Mouse (Mus musculus) lung, postnatal 0 days (tissue): ENCODE measurements around the gene Mansc4. TPM values are rescaled to one million over a fixed set of nuclear protein-coding genes. Genes with fewer than 3 reads are reported as not detected.

Experiments
- ATAC-seq: fragments of 200-750 bp; cut with Nextera tagmentation; 2 replicates; pipeline ENCODE4 v1.8.0; 2017; ENCODE audit warnings: moderate library complexity
- DNase-seq: peaks from one replicate; pipeline ENCODE4 v3.0.0-alpha.2; 2016; ENCODE audit warnings: low spot score
- H3K27ac ChIP-seq: fragments of 300-500 bp; sonication (generic); 2 replicates; pipeline ENCODE4 v1.5.1; 2014; ENCODE audit warnings: antibody characterized with exemption, mild to moderate bottlenecking, low read length, mixed read lengths
- H3K27me3 ChIP-seq: fragments of 300-500 bp; sonication (generic); replicated peaks from 2 replicates; pipeline ENCODE4 v1.6.1; 2014; ENCODE audit warnings: low read length, mixed read lengths; ENCODE audit not compliant: insufficient read depth
- H3K36me3 ChIP-seq: fragments of 300-500 bp; sonication (generic); 2 replicates; pipeline ENCODE4 v1.6.1; 2014; ENCODE audit warnings: low read length, mixed read lengths; ENCODE audit not compliant: insufficient read depth
- H3K4me1 ChIP-seq: fragments of 300-500 bp; sonication (generic); 2 replicates; pipeline ENCODE4 v1.6.1; 2014; ENCODE audit warnings: antibody characterized with exemption, low read depth, low read length, mixed read lengths; ENCODE audit not compliant: insufficient read depth
- H3K4me2 ChIP-seq: fragments of 300-500 bp; sonication (generic); replicated peaks from 2 replicates; pipeline ENCODE4 v1.6.1; 2014; ENCODE audit warnings: low read depth, mild to moderate bottlenecking, low read length, moderate library complexity, mixed read lengths
- H3K4me3 ChIP-seq: fragments of 300-500 bp; sonication (generic); 2 replicates; pipeline ENCODE4 v1.5.1; 2014; ENCODE audit warnings: low read depth, low read length
- H3K9ac ChIP-seq: fragments of 300-500 bp; sonication (generic); replicated peaks from 2 replicates; pipeline ENCODE4 v1.6.1; 2014; ENCODE audit warnings: low read depth, mild to moderate bottlenecking
- H3K9me3 ChIP-seq: fragments of 300-500 bp; sonication (generic); 2 replicates; pipeline ENCODE4 v1.6.1; 2016; ENCODE audit warnings: low read length, mixed read lengths
- CTCF ChIP-seq: IDR thresholded peaks from 2 replicates; pipeline ENCODE4 v1.5.1; 2016; ENCODE audit warnings: antibody characterized with exemption, mild to moderate bottlenecking
- EP300 ChIP-seq: IDR thresholded peaks from 2 replicates; pipeline ENCODE4 v1.6.1; 2016; ENCODE audit warnings: antibody characterized with exemption, mild to moderate bottlenecking, control low read depth
- WGBS: fragments of 180-500 bp; shearing (Covaris S2); extraction: QIAGEN DNeasy Blood & Tissue Kit; methylation state at CpG from one replicate; pipeline ENCODE4 v1.1.7; 2014; 5-methylcytosine and 5-hydroxymethylcytosine counted together
- polyA plus RNA-seq: library from polyadenylated mRNA; unstranded; fragments of >200 nt; fragmentation: Nextera tagmentation; extraction: Ambion mirVana; gene quantifications from 2 replicates; pipeline ENCODE4 v1.2.1, GENCODE M21; 2015

Mansc4 gene
- polyA plus RNA-seq, 1 experiment from 2014 or later = 3.6 TPM

DNA sequence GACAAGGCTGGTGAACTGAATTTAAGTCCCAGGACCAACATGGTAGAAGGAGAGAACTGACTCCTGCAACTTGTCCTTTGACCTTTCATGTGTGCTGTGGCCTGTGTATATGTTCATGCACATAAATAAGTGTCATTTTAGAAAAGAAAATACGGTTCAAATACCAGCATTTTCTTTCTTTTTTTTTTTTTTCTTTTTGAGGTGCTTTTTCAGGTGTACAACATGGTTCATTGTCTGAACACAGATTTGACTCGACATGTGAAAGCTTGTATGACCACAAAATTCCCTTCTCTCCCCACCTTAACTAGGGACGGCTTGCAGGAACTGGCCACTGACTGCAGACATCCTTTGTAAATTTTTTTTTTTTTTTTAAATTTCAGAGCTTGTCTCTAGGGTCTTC, 10.1 kb upstream of the Mansc4 start:
- ATAC-seq = no peak
- Histone ChIP-seq H3K9ac (no peak overlapping the region), H3K4me3 (no peak overlapping the region), H3K27me3 (no peaks in the 10 kb centered on the region), H3K4me2 (no peak overlapping the region), H3K4me1 (peaks cover 8% of the 10 kb centered on the region; the same call in 1 of the 2 replicates), H3K27ac (no peak overlapping the region), H3K9me3 (no peaks in the 10 kb centered on the region), H3K36me3 (no peaks in the 10 kb centered on the region)
- no peak for DNase-seq
- 72% methylated on average over 3 of the region's 3 CpGs for WGBS
- TF ChIP-seq EP300 (no peak), CTCF (no peak)

DNA sequence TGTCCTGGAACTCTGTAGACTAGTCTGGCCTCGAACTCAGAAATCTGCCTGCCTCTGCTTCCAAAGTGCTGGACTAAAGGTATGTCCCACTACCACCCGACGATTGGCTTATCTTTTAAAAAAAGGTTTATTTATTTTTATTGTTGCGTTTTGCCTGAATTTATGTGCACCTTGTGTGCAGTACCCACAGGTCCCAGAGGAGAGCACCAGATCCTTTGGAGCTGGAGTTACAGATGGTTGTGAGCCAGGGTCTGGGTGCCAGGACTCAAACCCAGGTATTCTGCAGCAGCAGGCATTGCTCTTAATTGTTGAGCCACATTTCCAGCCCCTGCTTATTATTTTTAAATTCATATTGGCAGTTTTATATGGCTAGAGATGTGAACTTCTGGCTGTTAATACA, 9.3 kb upstream of the Mansc4 start:
- H3K9me3 ChIP-seq = no peaks in the 10 kb centered on the region
- H3K4me1 ChIP-seq = peaks cover 9% of the 10 kb centered on the region; the same call in 1 of the 2 replicates
- no peak overlapping the region for H3K4me2 ChIP-seq
- WGBS = 93% methylated on average over 4 of the region's 4 CpGs
- no peak overlapping the region for H3K9ac ChIP-seq
- no peak for DNase-seq
- no peaks in the 10 kb centered on the region for H3K36me3 ChIP-seq
- no peak overlapping the region for H3K4me3 ChIP-seq
- H3K27me3 ChIP-seq = no peaks in the 10 kb centered on the region
- H3K27ac ChIP-seq = no peak overlapping the region
- no peak for TF ChIP-seq CTCF
- TF ChIP-seq EP300 = no peak
- no peak for ATAC-seq

DNA sequence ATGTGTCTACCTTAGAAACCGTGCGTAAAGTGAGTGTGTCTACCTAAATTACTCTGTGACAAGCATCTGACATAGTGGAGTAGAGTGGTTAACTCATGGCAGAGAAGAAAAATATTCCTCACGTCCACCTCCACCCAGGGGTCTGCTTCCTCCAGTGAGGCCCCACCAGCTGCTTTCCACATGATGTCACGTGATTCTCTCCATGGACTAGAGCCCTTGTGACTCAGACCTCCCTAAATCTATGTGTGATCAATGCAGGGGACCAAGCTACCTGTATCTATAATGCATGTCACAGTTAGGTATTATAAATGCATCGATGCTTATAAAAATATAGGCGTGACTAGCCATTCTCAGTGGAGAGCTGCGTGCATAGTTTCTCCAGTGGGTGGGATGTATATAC, 7.9 kb upstream of the Mansc4 start:
- no peaks in the 10 kb centered on the region for H3K9me3 ChIP-seq
- H3K4me3 ChIP-seq = no peak overlapping the region
- no peak overlapping the region for H3K4me2 ChIP-seq
- no peaks in the 10 kb centered on the region for H3K27me3 ChIP-seq
- peaks cover 9% of the 10 kb centered on the region; the same call in 1 of the 2 replicates for H3K4me1 ChIP-seq
- ATAC-seq (no peak), DNase-seq (no peak)
- WGBS = 79% methylated on average over 7 of the region's 7 CpGs
- H3K9ac ChIP-seq = no peak overlapping the region
- no peak for TF ChIP-seq CTCF
- TF ChIP-seq EP300 = no peak
- H3K27ac ChIP-seq = no peak overlapping the region
- no peaks in the 10 kb centered on the region for H3K36me3 ChIP-seq

DNA sequence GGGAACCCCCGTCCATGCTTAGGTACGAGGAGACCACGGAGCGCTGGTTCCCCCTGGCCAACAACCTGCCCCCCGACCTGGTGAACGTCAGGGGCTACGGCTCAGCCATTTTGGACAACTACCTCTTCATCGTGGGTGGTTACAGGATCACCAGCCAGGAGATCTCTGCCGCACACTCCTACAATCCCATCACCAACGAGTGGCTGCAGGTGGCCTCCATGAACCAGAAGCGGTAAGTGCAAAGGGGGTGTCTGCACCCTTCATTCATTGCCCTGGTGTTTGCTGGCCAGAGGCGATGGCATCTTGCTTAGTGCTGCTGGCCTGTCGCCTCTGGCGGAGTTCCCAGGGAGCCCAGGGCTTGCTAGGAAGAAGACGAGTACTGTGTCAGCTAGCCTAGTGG, 5.3 kb upstream of the Mansc4 start:
- no peak overlapping the region for H3K27ac ChIP-seq
- H3K36me3 ChIP-seq = no peaks in the 10 kb centered on the region
- DNase-seq = peak; percentile 21
- H3K27me3 ChIP-seq = 0 out of 2 replicates have a peak, but pooled peaks cover 2% of the 10 kb centered on the region
- peak overlapping the region; percentile 98 for H3K4me2 ChIP-seq
- ATAC-seq = no peak
- peak overlapping the region; percentile 62 for H3K9ac ChIP-seq
- no peak for TF ChIP-seq CTCF
- TF ChIP-seq EP300 = no peak
- H3K4me3 ChIP-seq = peak overlapping the region; percentile 76
- H3K4me1 ChIP-seq = peaks cover 9% of the 10 kb centered on the region; the same call in 1 of the 2 replicates
- H3K9me3 ChIP-seq = no peaks in the 10 kb centered on the region
- 2% methylated on average over 15 of the region's 15 CpGs for WGBS

DNA sequence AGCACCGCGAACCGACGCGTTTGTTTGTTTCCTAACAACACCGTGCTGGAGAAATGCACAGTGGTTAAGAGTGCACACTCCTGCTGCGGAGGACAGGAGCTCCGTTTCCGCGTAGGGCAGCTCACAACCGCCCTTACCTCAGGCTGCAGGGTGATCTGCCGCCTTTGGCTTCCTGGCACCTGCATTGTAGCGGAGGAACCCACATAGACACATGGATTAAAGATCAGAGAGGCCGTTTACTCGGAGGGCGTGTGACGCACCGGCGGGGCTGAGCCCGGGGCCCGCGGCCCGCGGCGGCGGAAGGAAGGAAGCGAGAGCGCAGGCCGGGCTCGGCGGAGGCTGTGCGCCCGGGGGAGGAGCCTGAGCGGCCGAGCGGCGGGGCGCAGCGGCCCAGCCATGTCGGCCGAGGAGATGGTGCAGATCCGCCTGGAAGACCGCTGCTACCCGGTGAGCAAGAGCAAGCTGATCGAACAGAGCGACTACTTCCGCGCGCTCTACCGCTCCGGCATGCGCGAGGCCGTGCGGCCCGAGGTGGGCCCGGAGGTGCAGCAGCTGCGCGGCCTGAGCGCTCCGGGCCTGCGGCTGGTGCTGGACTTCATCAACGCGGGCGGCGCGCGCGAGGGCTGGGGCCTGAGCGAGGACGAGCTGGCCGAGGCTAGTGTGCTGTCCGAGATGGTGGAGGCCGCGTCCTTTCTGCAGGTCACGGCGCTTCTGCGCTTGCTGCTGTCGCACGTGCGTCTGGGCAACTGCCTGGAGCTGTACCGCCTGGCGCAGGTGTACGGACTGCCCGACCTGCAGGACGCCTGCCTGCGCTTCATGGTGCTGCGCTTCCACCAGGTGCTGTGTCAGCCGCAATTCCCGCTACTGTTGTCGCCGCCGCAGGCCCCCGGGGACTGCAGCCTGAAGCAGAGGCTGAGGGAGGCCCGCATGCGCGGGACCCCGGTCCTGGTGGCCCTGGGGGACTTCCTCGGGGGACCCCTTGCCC, 4.6 kb upstream of the Mansc4 start, which contains the start of gene Klhl42:
Gene Klhl42 (plus strand): TSS at position 244 of the 985 bp plus-strand sequence.
- Histone ChIP-seq H3K9me3 (no peaks in the 10 kb centered on the region), H3K27me3 (0 out of 2 replicates have a peak, but pooled peaks cover 2% of the 10 kb centered on the region), H3K4me3 (peak within 1 kb of the TSS; percentile 76), H3K9ac (peak within 1 kb of the TSS; percentile 62), H3K4me2 (peak within 1 kb of the TSS; percentile 98), H3K4me1 (peaks cover 9% of the 10 kb centered on the region; the same call in 1 of the 2 replicates), H3K36me3 (no peaks in the 10 kb centered on the region), H3K27ac (peak within 1 kb of the TSS; percentile 78)
- ATAC-seq (peak; percentile 94), DNase-seq (peak; percentile 82)
- WGBS = 2% methylated on average over 91 of the region's 99 CpGs
- TF ChIP-seq CTCF (no peak; the same call in 1 of the 2 replicates), EP300 (no peak)

DNA sequence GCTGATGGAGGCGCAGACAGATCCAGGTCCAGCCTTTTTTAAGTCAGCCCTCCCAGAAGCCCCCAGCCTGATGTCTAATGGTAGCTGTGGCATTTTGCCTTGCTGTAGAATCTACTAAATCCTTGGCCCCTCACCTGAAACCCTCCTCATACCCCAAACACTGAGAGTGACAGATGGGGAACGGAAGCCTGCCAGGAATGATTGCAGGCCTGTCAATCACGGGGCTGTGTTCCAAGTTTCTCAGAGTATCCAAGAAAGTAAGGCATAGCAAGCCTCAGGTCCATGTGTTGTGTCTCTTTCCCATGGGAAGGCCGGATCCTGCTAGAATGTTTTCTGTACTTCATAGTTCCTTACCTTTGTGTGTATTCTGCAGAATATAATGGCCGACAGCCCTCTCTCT, 3.4 kb upstream of the Mansc4 start:
- Histone ChIP-seq H3K4me2 (no peak overlapping the region), H3K4me3 (no peak overlapping the region)

More for the DNA sequence above, 3.4 kb upstream of the Mansc4 start:
- DNase-seq (no peak), ATAC-seq (no peak)
- H3K36me3 ChIP-seq = no peaks in the 10 kb centered on the region
- peaks cover 9% of the 10 kb centered on the region; the same call in 1 of the 2 replicates for H3K4me1 ChIP-seq
- no peaks in the 10 kb centered on the region for H3K9me3 ChIP-seq
- 0 out of 2 replicates have a peak, but pooled peaks cover 2% of the 10 kb centered on the region for H3K27me3 ChIP-seq
- H3K27ac ChIP-seq = no peak overlapping the region
- TF ChIP-seq EP300 = no peak
- no peak for TF ChIP-seq CTCF
- 87% methylated on average over 5 of the region's 5 CpGs for WGBS
- no peak overlapping the region for H3K9ac ChIP-seq
